Mouse (Mus musculus): ENCODE measurements at regions not wholly inside any gene's neighbourhood (a gene's known extent, or its start where the extent isn't known, plus 50 kb on each side); places are given as distances from the start of the nearest gene placed in this dataset.
A peak's percentile ranks its signal among the peaks of the same experiment; 100 is the strongest.
"Not testable (repeated sequence)": the region's sequence is repeated elsewhere in the genome, so short reads cannot be mapped to it uniquely, and the experiment has no call there.

DNA sequence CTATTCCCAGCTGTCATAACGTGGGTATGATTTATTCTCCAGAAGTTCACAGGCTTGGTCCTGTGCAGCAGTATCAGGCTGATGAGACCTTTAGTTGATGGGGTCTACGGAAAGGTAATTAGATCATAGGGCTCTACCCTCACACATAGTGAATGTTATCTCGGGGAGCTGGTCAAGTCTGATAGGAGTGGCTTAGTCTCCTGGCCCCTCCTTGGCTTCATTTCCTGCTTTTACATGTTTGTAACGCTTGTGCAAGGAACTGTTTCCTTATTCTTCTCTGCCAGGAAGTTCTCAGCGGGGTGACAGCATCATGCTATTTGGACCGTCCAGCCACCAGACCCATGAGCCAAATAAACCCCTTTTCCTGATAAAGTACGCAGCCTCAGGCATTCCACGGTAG is 109.6 kb upstream of the Klf3 start:
- no peak for DNase-seq (ENCODE audit: low spot score)

DNA sequence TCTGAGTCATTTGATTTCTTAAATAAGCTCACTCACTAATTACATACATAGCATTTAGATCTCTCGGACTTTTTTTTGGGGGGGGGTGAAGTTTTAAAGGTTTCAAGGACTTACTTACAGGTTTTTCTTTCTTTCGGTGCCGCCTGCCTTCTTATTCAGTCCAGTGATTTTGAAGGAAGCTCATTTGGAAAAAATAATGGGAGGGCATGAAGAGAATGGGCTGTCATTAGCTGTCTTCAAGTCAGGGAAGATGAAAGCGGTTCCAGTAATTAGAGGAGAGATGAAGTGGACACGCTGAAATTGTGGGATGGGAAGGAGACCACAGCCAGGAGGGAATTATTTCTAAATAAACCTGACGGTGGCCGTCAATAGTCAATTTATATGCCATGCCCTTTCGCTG is 108.6 kb upstream of the Klf3 start:
- no peak for DNase-seq (ENCODE audit: low spot score)

DNA sequence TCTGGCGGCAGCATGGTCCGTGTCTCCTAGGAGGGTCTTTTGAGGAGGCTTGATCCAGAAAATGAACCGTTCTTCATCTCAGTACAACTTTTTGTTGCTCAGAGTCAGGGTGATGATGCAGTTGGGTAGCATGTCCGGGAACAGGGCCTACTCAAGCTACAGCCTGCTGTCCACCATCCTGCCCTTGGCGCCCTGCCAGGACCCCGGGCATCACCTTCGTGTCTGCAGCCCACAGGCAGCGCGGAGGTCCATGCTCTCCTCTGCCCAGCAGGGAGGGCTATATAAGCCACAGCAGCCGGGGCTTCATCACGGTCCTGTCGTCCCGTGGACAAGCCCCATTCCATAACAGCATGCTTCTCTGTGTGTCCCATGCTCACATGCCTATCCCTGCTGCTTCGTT is 107.1 kb upstream of the Klf3 start:
- DNase-seq (ENCODE audit: low spot score) = no peak

DNA sequence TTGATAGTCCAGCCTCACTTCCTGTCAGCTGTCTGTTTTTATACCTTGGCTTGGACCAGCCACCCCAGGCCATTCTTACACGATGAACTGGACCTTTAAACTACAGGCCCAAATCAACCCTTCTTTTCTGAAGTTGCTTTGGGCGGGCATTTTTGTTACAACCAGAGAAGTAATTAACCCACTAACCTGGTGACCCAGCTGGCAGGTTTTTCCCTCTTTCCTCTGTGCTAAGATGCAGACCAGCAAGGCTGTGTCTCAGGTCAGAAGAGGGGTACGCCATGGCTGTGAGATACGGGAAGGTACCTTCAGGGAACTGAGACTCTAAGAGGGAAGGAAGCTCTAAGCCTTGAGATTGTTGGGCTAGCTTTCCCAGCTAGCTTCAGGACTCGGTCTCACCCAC is 105.7 kb upstream of the Klf3 start:
- DNase-seq (ENCODE audit: low spot score) = no peak

DNA sequence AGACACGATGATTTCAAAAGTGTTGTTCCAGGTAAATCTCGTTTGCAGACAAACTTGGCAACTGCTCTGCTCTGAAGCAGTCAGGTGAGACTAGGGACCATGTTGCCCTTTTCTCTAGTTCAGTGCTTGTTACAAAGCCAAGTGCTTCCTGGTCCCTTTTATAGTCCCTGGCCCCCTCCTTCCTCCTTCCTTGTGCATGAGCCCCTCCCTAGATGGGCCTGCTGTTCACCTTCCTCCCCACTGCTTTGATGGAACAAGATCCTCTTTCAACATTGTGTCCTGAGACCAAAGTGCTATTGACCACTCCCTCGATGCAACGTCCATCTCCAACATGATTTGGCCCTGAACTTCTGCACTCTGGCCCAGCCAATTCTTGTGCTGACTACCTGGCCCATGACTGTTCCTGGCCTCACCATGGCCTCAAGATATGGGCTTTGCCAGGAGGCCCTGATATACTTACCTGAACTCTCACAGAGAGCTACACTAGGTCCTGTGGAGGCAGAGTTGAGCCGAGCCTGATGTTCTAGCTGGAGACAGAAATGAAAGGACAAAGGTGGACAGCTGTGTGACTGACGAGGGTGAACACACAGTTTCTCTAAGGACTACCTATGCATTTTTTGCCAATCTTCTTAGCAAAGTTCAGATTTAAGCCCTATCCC is 104.6 kb upstream of the Klf3 start:
- no peak for DNase-seq (ENCODE audit: low spot score)

GRCm38 (mm10) chr5:64700030-64700429 is 103.2 kb upstream of the Klf3 start:
- DNase-seq (ENCODE audit: low spot score) = no peak

DNA sequence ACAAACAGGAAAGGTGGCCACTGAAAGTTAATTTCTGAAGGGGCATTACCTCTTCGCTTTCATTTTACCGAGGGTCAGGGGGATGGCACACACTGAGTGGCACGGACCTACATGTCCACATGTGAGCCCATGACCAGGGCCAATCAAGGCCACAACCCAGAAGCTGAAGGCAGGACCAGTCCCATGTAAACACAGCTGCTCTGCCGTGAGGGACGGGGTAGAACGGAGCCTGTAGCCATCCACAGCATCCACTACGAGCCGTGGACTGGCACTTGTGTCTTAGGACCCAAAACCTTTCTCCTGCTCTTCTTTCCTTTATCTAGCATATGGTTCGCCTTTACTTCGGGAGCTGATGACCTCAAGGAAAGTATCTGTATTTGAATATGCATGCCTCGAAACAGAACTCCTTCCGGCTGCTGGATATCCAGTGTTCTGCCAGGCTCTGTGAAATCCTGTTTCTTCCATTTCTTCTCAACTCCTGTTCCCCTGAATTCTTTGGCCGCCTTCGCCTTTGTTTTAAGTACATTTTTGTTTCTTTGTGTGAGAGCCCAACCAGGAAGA is 101.9 kb upstream of the Klf3 start:
- no peak for DNase-seq (ENCODE audit: low spot score)

DNA sequence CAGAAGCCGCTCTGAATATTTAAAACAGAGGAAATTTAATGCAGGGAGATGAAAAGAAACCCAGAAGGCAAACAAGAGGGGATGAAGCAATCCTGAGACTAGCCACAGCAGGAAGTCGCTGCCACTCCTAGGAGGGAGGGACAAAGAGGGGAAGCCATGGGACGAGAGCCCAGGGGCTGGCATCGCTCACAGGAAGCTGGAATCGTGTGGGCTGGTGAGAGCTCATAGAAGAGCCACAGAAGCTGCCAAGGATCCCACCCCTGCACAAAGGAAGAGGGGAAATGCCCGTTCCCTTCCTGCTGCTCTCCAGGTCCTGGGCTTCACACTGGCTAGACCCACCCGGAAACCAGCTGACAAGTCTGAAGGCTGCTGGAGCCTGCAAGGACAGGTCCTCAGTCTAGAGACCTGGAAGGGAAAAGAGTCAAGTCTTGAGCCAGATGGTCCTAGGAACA is 101.4 kb upstream of the Klf3 start:
- DNase-seq (ENCODE audit: low spot score) = peak; percentile 46

GRCm38 (mm10) chr5:64702404-64702803 is 100.8 kb upstream of the Klf3 start:
- not testable (repeated sequence) for DNase-seq (ENCODE audit: low spot score)

DNA sequence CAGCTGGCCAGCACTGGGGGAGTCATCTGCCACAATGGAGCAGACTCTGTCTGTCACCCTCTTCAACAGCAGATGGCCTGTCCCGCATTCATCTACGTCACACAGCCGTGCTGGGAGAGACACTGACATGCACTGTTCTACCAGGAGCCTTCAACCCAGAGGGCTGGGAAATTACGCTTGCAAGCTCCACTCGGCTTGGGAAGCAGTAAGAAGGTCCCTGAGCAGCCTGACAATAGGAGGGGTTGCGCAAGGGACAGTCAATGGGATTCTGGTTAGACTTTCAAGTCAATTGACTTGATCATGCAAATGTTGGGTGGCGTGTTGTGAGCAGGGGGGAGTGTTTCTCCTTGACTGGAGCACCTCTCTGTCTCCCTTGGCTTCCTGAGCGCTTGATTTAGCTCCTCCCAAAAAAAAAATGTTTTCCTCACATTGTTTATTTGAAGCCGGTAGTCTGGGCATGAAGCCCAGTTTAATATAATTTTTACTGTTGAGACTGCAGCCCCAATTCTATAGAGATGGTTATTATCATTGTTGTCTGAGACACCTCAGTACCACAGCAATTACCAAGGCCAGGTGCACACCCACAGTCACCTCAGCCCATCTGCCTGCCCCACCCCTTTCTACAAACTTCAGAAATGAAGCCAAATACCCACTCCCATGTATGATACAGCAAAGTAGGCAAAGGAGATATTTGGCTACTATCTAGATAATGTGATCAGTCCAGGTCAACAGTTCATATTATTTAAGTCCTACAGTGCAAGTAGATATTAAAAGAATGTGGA is 99.9 kb upstream of the Klf3 start:
- peak; percentile 17 for DNase-seq (ENCODE audit: low spot score)

- peak; percentile 34 for DNase-seq (ENCODE audit: low spot score)
Measured at GRCm38 (mm10) chr5:64704144-64704543, 99.0 kb upstream of the Klf3 start.

DNA sequence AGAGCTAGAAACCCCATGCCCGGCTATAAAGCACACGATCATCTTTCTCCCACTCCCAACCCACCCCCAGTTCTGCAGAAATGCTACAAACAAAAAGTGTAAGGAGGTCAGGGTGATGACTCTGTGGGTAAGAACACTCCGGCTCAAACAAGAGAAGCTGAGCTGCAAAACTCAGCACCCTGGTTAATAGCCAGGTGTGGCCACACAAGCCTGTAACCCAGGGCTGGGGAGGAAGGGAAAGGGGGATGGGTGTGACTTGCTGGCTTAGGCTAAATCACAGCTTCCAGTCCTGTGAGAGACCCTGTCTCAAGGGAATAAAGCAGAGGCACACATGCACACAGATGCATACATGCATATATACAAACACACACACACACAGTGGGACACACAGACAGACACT is 96.6 kb upstream of the Klf3 start:
- DNase-seq (ENCODE audit: low spot score) = no peak

- no peak for DNase-seq (ENCODE audit: low spot score)
Measured at GRCm38 (mm10) chr5:64709146-64709545, 94.0 kb upstream of the Klf3 start.

- no peak for DNase-seq (ENCODE audit: low spot score)
Measured at GRCm38 (mm10) chr5:64710236-64710635, 93.0 kb upstream of the Klf3 start.

DNA sequence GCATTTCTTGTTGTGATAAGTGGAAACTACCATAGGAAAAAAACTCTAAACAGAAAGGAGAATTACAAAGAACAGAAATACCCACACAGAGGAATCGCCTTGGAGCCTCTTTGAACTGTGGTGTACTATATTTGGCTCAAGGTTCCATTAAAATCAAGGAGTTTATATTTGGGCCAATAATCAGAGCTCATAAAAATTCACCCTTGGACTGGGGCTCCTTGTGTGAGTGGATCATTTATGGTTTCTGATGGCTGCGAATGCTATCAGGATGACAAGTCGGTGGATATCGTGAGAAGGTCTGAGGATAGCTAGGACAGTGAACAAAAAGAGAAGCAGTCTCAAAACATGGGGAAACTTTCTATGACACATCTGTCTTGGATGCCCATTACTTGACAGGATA is 92.2 kb upstream of the Klf3 start:
- DNase-seq (ENCODE audit: low spot score) = no peak

DNA sequence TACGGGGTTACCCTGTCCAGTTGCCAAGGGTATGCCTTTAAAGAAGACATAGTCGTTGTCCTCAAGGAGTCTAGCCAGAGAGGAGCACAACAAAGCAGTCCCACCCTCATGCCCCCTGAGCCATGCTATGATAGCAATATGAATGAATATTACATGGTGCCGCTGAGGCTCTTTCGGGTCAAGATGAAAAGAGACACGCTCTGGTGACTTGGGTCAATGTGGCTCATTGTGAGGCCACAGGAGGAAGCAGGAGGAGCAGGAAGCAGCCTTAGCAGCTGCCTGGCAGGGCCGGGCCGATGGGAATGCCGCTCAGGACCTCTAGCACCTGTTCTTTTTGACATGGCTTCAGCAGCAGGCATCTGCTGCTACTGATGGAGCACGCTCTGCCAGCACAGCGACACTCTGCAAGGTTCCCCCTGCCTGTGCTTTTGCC is 89.0 kb upstream of the Klf3 start:
- DNase-seq (ENCODE audit: low spot score) = no peak

- no peak for DNase-seq (ENCODE audit: low spot score)
Measured at GRCm38 (mm10) chr5:64714710-64715109, 88.5 kb upstream of the Klf3 start.

GRCm38 (mm10) chr5:64716551-64716950 is 86.6 kb upstream of the Klf3 start:
- DNase-seq (ENCODE audit: low spot score) = no peak

GRCm38 (mm10) chr5:64722211-64722610 is 81.0 kb upstream of the Klf3 start:
- peak; percentile 30 for DNase-seq (ENCODE audit: low spot score)

DNA sequence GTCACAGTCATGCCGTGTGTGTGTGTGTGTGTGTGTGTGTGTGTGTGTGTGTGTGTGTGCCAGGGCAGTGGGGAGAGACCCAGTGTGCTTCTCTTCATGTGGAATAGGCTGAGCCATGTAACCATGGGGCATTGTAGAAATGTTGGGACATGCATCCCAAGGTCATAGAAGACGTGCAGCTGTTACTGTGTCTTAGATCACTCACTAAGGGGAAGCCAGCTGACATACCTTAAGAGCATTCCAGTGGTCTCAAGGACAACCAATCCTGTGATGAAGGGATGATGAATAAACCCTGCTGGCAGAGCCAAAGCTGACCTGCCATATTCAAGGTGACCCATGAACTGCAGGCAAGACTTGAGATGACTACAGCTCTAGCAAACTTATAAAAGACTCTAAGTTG is 75.3 kb upstream of the Klf3 start:
- DNase-seq (ENCODE audit: low spot score) = no peak

GRCm38 (mm10) chr5:64732356-64732755 is 70.8 kb upstream of the Klf3 start:
- DNase-seq (ENCODE audit: low spot score) = no peak

DNA sequence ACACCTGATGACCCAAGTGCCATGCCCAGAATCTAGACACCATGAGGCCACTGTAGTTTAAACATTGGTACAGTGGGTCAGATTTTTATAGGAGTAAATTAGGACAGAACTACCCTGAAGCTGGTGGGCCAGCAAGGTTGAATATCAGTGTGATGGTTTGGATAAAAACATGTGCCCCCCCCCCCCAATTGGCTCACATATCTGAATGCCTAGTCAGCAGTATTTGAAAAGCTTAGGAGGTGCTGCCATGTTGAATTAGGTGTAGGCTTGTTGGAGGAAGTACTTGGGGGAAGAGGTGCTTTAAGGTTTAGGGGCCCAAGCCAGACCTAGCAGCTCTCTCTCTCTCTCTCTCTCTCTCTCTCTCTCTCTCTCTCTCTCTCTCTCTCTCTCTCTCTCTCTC is 66.2 kb upstream of the Klf3 start:
- no peak for DNase-seq (ENCODE audit: low spot score)
